Mouse (Mus musculus) thymus, postnatal 4 days (tissue): ENCODE measurements around the gene Dazap1.
A peak's percentile ranks its signal among the peaks of the same experiment; 100 is the strongest.
"Not testable (repeated sequence)": the region's sequence is repeated elsewhere in the genome, so short reads cannot be mapped to it uniquely, and the experiment has no call there.

Experiments used
- DNase-seq: peaks from one replicate; pipeline ENCODE4 v3.0.0; 2021

Gene Dazap1

DNA sequence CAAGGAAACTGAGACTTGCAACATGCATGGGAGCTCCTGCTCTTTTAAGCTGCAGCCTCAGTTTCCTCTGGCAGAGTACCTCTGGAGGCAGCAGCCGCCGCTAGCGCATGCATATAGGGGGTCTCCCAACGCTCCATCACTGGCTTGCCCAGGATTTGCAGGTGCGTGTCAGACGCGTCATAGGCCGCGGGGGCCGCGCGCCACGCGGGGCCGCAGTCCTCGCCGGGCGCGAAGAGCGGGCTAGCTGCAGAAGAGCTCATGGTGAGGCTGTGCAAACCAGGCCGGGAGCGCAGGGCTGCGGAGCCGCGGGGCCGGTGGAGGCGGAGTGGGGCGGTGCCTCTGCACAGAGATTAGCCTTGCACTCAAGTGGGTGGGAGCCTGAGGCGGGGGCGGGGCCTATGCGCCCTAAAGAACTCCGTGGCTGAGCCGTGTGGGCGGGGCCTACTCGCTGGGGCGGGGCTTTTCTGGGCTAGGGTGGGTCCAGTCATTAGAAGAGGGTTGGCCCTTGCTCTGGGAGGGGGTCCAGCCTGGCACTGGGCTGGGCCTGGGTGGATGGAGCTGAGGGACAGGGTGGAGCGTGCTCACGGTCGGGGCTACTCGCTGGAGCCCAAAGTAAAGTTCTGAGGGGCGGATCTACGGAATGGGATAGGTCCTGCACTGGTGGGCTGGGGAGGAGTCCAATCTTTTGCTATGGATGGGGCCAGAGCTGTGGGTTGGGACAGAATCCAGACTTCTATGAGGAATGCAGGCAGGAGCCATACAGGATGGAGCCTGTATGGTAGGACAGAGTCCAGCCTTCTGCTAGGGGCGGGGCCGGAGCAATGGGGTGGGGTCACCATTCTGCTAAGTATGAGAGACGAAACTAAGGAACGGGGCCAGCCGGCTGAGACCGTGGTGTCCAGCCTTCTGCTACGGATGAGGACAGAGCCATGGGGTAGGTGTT lies at the start of gene Dazap1, which contains the start of gene Gamt:
Gene Dazap1, plus strand, starts transcription at position 845 of the 943 bp plus-strand sequence.
Gene Gamt, minus strand, starts transcription at position 371 of the 943 bp plus-strand sequence.
- peak; percentile 96 for DNase-seq

DNA sequence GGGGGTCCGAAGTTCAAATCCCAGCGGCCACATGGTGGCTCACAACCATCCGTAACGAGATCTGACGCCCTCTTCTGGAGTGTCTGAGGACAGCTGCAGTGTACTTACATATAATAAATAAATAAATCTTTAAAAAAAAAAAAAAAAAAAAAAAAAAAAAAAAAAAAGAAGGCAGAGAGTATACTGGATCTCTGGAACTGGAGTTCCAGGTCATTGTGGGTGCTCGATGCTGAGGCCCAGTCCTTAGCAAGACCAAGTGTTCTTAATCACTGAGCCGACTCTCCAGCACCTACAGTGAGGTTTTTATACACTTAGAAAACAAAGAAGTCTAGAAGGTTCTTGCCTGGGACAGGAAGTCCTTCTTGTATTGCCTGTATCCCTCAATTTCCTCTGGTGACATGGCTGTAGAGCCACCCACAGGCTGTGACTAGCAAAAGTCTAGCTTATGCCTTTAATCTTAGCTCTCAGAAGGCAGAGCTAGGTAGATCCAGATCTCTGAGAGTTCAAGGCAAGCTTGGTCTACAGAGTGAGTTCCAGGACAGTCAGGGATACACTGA lies 49.7 kb upstream of the Dazap1 start:
- DNase-seq, result not testable (repeated sequence)

- no peak for DNase-seq
Observed at GRCm38 (mm10) chr10:80215048-80215772, 46.1 kb upstream of the Dazap1 start.

DNA sequence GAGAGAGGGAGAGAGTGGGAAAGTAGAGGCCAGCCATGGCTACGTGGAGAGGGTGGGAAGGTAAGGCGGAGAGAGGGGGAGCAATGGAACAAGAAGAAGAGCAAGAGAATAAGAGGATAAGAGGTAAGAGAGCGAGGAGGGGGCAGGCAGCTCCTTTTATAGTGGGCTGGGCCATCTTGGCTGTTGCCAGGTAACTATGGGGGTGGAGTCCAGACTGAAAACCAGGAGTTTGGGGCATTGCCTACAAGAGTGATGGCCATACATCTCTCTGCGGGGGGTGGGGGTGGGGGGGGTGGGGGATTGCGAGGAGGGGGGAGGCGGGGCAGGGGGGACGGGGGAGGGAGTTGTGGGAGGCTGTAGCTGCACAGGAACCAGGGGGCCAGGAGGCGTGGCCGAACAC lies 40.6 kb upstream of the Dazap1 start:
- no peak for DNase-seq

DNA sequence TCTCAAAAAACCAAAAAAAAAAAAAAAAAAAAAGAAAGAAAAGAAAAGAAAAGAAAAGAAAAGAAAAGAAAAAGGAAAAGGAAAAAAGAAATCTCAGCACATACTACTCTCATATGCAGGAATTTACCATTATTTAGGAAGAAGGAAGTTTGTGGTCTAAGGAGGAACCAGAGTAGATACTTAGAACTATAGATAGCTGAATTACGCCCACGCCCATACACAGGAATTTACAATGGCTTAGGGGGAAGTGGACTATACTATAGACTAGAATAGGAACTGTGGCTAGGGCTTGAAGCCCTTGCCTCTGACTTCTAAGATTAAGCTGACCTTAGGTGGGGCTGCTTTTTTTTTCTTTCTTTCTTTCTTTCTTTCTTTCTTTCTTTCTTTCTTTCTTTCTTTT lies 38.1 kb upstream of the Dazap1 start:
- not testable (repeated sequence) for DNase-seq

DNA sequence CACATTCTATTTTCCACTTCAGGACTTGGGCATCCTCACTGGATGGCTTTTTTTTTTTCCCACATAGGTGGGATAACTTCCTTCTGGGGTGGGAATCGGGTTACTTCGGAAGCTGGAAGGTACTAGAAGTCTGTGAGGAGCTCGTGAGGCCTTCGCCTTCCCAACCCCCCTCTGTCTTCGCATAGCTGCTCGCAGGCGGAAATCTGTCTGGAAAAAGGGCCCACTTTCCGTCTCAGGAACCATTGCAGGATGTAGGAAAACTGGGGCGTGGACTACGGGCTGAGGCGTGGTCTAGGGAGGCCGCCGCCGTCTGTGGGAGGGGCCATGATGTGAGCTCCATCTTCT lies 35.2 kb upstream of the Dazap1 start:
- no peak for DNase-seq

- peak; percentile 100 for DNase-seq
Observed at GRCm38 (mm10) chr10:80226416-80227165, 34.7 kb upstream of the Dazap1 start, which contains the start of gene Mum1. Mum1 (plus strand) TSS chr10:80226434.

- DNase-seq, result no peak
Observed at GRCm38 (mm10) chr10:80227166-80227539, 34.1 kb upstream of the Dazap1 start.

GRCm38 (mm10) chr10:80227877-80228775 lies 33.2 kb upstream of the Dazap1 start:
- DNase-seq, result no peak

GRCm38 (mm10) chr10:80236145-80236825 lies 25.0 kb upstream of the Dazap1 start:
- no peak for DNase-seq

- no peak for DNase-seq
Observed at GRCm38 (mm10) chr10:80237020-80237419, 24.3 kb upstream of the Dazap1 start.

GRCm38 (mm10) chr10:80238306-80238705 lies 23.0 kb upstream of the Dazap1 start:
- no peak for DNase-seq

DNA sequence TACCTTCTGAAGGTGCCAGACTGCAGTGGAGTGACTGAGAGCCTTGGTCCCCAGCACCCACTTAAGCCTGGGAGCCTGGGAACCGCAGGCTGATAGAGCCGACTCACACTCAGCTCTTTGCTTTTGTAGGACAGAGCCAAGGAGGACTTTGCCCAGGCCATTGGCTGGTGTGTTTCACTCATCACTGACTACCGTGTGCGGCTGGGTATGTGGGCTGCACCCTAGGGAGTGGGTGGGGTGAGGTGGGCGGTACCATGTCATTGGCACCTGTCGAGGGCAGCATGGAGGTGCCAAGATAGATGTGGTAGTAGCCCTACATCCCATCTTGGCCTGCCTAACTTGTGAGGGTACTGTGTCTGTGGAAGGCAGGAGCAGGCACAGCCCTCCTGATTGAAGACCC lies 21.5 kb upstream of the Dazap1 start:
- no peak for DNase-seq

GRCm38 (mm10) chr10:80242088-80242487 lies 19.2 kb upstream of the Dazap1 start:
- DNase-seq, result no peak

DNA sequence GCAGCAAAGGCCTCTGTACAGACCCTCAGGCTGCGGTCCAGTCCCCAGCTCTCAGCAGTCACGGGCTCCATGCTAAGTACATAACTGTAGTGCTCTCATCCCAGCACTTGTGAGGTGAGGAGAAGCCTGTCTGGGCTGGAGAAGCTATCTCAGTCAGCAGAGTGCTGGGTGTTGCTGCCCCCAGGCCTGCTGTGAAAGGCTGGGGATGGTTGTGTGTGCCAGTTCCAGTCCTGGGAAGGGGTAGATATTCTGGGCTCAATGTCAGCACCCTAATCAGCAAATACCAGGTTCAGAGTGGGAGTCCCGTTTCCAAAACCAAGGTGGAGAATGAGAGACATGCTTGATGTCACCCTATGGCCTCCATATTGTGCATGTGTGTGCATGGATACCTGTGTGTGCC lies 18.7 kb upstream of the Dazap1 start:
- DNase-seq, result no peak

DNA sequence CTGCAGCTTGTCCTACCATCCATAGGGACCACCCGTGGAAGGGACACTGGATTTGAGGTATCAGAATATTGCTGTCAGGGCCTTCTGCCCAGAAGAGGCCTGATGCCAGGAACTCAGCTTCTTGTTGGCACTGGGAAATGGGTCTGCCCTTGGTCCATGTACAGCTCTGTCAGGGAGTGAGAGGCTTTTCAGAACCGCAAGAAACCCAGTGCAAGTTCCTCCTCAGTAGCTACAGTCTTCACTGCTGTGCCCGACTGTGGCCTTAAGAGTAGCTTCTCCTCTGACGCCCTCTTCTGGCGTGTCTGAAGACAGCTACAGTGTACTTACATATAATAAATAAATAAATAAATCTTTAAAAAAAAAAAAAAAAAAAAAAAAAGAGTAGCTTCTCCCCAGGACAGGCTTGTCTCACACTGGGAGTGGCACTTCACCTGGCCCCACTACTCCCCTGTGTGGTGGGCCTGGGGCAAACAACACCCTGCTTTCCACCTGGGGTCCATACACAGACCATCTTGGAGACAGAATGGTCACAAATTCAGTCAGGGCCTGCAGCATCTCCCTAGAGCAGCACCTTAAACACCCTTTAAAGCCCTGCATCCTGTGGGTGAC lies 16.4 kb upstream of the Dazap1 start:
- DNase-seq, result peak; percentile 66

- DNase-seq, result peak; percentile 85
Observed at GRCm38 (mm10) chr10:80245600-80245999, 15.7 kb upstream of the Dazap1 start.

GRCm38 (mm10) chr10:80247849-80248248 lies 13.4 kb upstream of the Dazap1 start:
- DNase-seq, result no peak

GRCm38 (mm10) chr10:80248437-80248836 lies 12.8 kb upstream of the Dazap1 start:
- DNase-seq, result not testable (repeated sequence)

DNA sequence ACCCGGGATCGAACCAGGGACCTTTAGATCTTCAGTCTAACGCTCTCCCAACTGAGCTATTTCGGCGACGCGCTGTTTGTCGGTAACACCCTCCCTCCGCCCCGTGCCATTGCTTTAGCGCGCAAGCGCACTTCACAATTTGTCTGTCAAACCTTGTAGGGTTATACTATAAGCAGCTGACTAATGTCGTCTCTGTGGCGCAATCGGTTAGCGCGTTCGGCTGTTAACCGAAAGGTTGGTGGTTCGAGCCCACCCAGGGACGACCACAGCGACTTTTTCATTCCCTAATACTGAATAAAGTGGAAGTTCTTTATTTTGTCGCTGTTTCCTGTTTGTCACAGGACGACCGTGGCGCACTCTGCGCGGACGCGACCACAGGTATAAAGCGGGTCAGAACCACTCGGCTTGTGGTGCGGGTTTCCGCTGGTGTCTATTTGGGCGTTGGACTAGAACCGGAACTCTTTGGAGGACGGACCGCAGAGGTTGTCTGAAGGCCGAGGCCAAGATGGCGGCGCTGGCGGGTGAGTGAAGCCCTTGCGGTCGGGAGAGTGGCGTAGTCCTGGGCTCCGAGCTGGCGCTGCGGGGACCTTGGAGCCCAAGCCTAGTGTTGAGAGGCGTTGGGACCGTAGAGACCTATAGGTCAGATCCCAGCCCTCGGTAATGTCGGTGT lies 12.2 kb upstream of the Dazap1 start, which contains the start of gene Ndufs7:
Gene Ndufs7, plus strand, starts transcription at position 151 of the 670 bp plus-strand sequence.
- DNase-seq, result peak; percentile 92
